Mouse (Mus musculus) CH12.LX (cell line): ENCODE measurements around the gene Far2.

Experiments used
- CTCF ChIP-seq, 2 experiments: IDR thresholded peaks in 1 of 2; conservative IDR thresholded peaks in 1 of 2; 2 replicates each; pipeline ENCODE4 v1.5.1; 2011 to 2012; ENCODE audit warnings: low read depth in 2 of 2, low read length in 2 of 2, improper control_type of control experiment in 1 of 2, inconsistent platforms in 1 of 2, mild to moderate bottlenecking in 1 of 2, moderate library complexity in 1 of 2
- ELF1 ChIP-seq: IDR thresholded peaks from 2 replicates; pipeline ENCODE4 v1.6.1; 2014; ENCODE audit warnings: low read depth, mild to moderate bottlenecking, inconsistent platforms, low read length, improper control_type of control experiment
- HCFC1 ChIP-seq: IDR thresholded peaks from 2 replicates; pipeline ENCODE4 v1.6.1; 2012; ENCODE audit warnings: low read depth, mild to moderate bottlenecking, inconsistent platforms, low read length, improper control_type of control experiment
- KAT2A ChIP-seq: IDR thresholded peaks from 2 replicates; pipeline ENCODE4 v1.6.1; 2012; ENCODE audit warnings: low read length, improper control_type of control experiment, inconsistent platforms; ENCODE audit not compliant: insufficient replicate concordance
- MAX ChIP-seq: IDR thresholded peaks from 2 replicates; pipeline ENCODE4 v1.6.1; 2011; ENCODE audit warnings: low read length, improper control_type of control experiment
- MEF2A ChIP-seq: IDR thresholded peaks from 2 replicates; pipeline ENCODE4 v1.6.1; 2014; ENCODE audit warnings: low read depth, mild to moderate bottlenecking, inconsistent platforms, low read length, improper control_type of control experiment, borderline replicate concordance
- NELFE ChIP-seq: IDR thresholded peaks from 2 replicates; pipeline ENCODE4 v1.6.1; 2011; ENCODE audit warnings: low read depth, low read length, improper control_type of control experiment
- POLR2A ChIP-seq: IDR thresholded peaks from 2 replicates; pipeline ENCODE4 v1.6.1; 2011; ENCODE audit warnings: low read depth, mild to moderate bottlenecking, improper control_type of control experiment, low read length
- SIN3A ChIP-seq: IDR thresholded peaks from 2 replicates; pipeline ENCODE4 v1.6.1; 2012; ENCODE audit warnings: low read length, improper control_type of control experiment, inconsistent platforms
- SMC3 ChIP-seq: IDR thresholded peaks from 2 replicates; pipeline ENCODE4 v1.6.1; 2011; ENCODE audit warnings: low read depth, low read length, improper control_type of control experiment
- TCF12 ChIP-seq: IDR thresholded peaks from 2 replicates; pipeline ENCODE4 v1.6.1; 2014; ENCODE audit warnings: low read depth, mild to moderate bottlenecking, inconsistent platforms, low read length, improper control_type of control experiment
- USF1 ChIP-seq: IDR thresholded peaks from 2 replicates; pipeline ENCODE4 v1.6.1; 2014; ENCODE audit warnings: low read depth, mild to moderate bottlenecking, inconsistent platforms, low read length, improper control_type of control experiment

- TF ChIP-seq CTCF (conservative IDR thresholded peaks at IDR 0.05 in 1 of 2, IDR thresholded peaks at IDR 0.05 in 1 of 2; ENCODE audit: low read depth in 2 of 2, low read length in 2 of 2) (no peak), MEF2A (no peak), USF1 (no peak), HCFC1 (no peak), SIN3A (no peak), SMC3 (no peak), TCF12 (no peak), ELF1 (no peak), POLR2A (no peak), MAX (no peak), NELFE (no peak), KAT2A (no peak)
Observed at GRCm38 (mm10) chr6:148227542-148227941, 180.5 kb downstream of the Far2 start.
